Mouse (Mus musculus) embryonic fibroblast, embryonic 13.5 days (primary cell): ENCODE results near the gene Tmprss4.

Source experiments
- CTCF ChIP-seq: IDR thresholded peaks from 2 replicates; pipeline ENCODE4 v1.5.1; 2011; ENCODE audit warnings: mild to moderate bottlenecking, control low read depth, low read length, moderate library complexity, borderline replicate concordance; ENCODE audit not compliant: insufficient read depth
- POLR2A ChIP-seq: IDR thresholded peaks from 2 replicates; pipeline ENCODE4 v1.6.1; 2011; ENCODE audit warnings: low read depth, mild to moderate bottlenecking, control low read depth, low read length, moderate library complexity

GRCm38 (mm10) chr9:45188570-45189563, 15.0 kb downstream of the Tmprss4 start:
- TF ChIP-seq CTCF: no peak
- no peak for TF ChIP-seq POLR2A
